Comparison of ENCODE assay signal across 7 mouse cellular contexts in genomic region chr9:102689406-102689939, GRCm38 (mm10). TPM values are rescaled to one million over a fixed set of nuclear protein-coding genes. Genes with fewer than 3 reads are reported as not detected.
A peak's percentile ranks its signal among the peaks of the same experiment; 100 is the strongest.
DNase-seq lines count a peak whose midpoint lies in the region; ATAC-seq and TF ChIP-seq lines count a peak whose summit lies in the region.

No protein-coding gene starts in this region.

- TF ChIP-seq POLR2A in ES-Bruce4 (IDR thresholded peaks at IDR 0.05; ENCODE audit: insufficient read depth, low read length): peak; percentile 23

- no peak for TF ChIP-seq CTCF in E14TG2a.4 (conservative IDR thresholded peaks at IDR 0.05; ENCODE audit: low read length)
- TF ChIP-seq CTCF in ES-Bruce4 (IDR thresholded peaks at IDR 0.05; ENCODE audit: low read depth, low read length): no peak

- 2% methylated on average over 13 of the region's 13 CpGs for WGBS in forebrain, embryonic 15.5 days
- 6% methylated on average over 13 of the region's 13 CpGs for WGBS in liver, embryonic 16.5 days (ENCODE audit: insufficient replicate concordance)
- 7% methylated on average over 13 of the region's 13 CpGs for WGBS in stomach, embryonic 15.5 days

- peak overlapping the region; percentile 30; the same call in 1 of the 2 replicates for H3K9ac ChIP-seq in ES-Bruce4 (ENCODE audit: low read depth, poor library complexity, severe bottlenecking)
- H3K9ac ChIP-seq in forebrain, embryonic 15.5 days (replicated peaks): peak overlapping the region; percentile 84
- H3K9ac ChIP-seq in liver, embryonic 16.5 days (ENCODE audit: low read depth, low read length): no peak overlapping the region
- 0 out of 2 replicates have a peak overlapping the region, but pooled peaks have one; percentile 20 for H3K9ac ChIP-seq in stomach, embryonic 15.5 days

- no peak for DNase-seq in gastrocnemius, postnatal 4 days (ENCODE audit: low spot score in 2 of 2)
- no peak for DNase-seq in adrenal gland, postnatal 14 days

- peak overlapping the region; percentile 41 for H3K27ac ChIP-seq in ES-Bruce4 (ENCODE audit: insufficient read depth, low read length)
- H3K27ac ChIP-seq in forebrain, embryonic 15.5 days (replicated peaks): peak overlapping the region; percentile 98
- no peak overlapping the region for H3K27ac ChIP-seq in liver, embryonic 16.5 days (ENCODE audit: low read length)
- peak overlapping the region; percentile 68 for H3K27ac ChIP-seq in stomach, embryonic 15.5 days

- no peak for TF ChIP-seq EP300 in ES-Bruce4 (IDR thresholded peaks at IDR 0.05; ENCODE audit: insufficient read depth, low read depth, low read length)

- H3K4me2 ChIP-seq in forebrain, embryonic 15.5 days (replicated peaks): peak overlapping the region; percentile 87
- H3K4me2 ChIP-seq in liver, embryonic 16.5 days (ENCODE audit: low read depth, low read length): peak overlapping the region; percentile 62
- H3K4me2 ChIP-seq in stomach, embryonic 15.5 days: peak overlapping the region; percentile 99

- H3K27me3 ChIP-seq in E14TG2a.4 (ENCODE audit: insufficient read depth, low read length) (no peaks in the 10 kb centered on the region), ES-Bruce4 (ENCODE audit: control insufficient read depth, insufficient read depth, low read length, poor library complexity, severe bottlenecking) (no peaks in the 10 kb centered on the region)
- H3K27me3 ChIP-seq in forebrain, embryonic 15.5 days: no peaks in the 10 kb centered on the region
- H3K27me3 ChIP-seq in liver, embryonic 16.5 days (ENCODE audit: control insufficient read depth, insufficient read depth, low read depth, low read length): peaks cover 27% of the 10 kb centered on the region
- H3K27me3 ChIP-seq in stomach, embryonic 15.5 days (replicated peaks): no peaks in the 10 kb centered on the region

- H3K9me3 ChIP-seq in E14TG2a.4 (ENCODE audit: low read length) (no peaks in the 10 kb centered on the region), ES-Bruce4 (replicated peaks; ENCODE audit: control insufficient read depth, insufficient read depth, low read length, poor library complexity, severe bottlenecking) (no peaks in the 10 kb centered on the region)
- no peaks in the 10 kb centered on the region for H3K9me3 ChIP-seq in forebrain, embryonic 15.5 days
- H3K9me3 ChIP-seq in liver, embryonic 16.5 days (replicated peaks; ENCODE audit: control insufficient read depth, low read length): no peaks in the 10 kb centered on the region
- H3K9me3 ChIP-seq in stomach, embryonic 15.5 days: no peaks in the 10 kb centered on the region

- H3K4me3 ChIP-seq in E14TG2a.4 (replicated peaks; ENCODE audit: low read length) (peak overlapping the region; percentile 81), ES-Bruce4 (ENCODE audit: low read depth, low read length) (peak overlapping the region; percentile 47)
- peak overlapping the region; percentile 67 for H3K4me3 ChIP-seq in forebrain, embryonic 15.5 days
- peak overlapping the region; percentile 47 for H3K4me3 ChIP-seq in liver, embryonic 16.5 days (ENCODE audit: low read depth, low read length)
- H3K4me3 ChIP-seq in stomach, embryonic 15.5 days (replicated peaks): peak overlapping the region; percentile 50

- H3K4me1 ChIP-seq in E14TG2a.4 (replicated peaks; ENCODE audit: low read depth, low read length): peaks cover 63% of the 10 kb centered on the region
- peaks cover 7% of the 10 kb centered on the region for H3K4me1 ChIP-seq in ES-Bruce4 (ENCODE audit: control insufficient read depth, insufficient read depth, low read length)
- peaks cover 52% of the 10 kb centered on the region for H3K4me1 ChIP-seq in forebrain, embryonic 15.5 days
- H3K4me1 ChIP-seq in liver, embryonic 16.5 days (ENCODE audit: control insufficient read depth, low read depth, low read length): no peaks in the 10 kb centered on the region; the same call in 1 of the 2 replicates
- H3K4me1 ChIP-seq in stomach, embryonic 15.5 days: peaks cover 24% of the 10 kb centered on the region

- peak; percentile 56 for ATAC-seq in forebrain, embryonic 15.5 days (replicated peaks)
- no peak for ATAC-seq in liver, embryonic 16.5 days (ENCODE audit: low read depth)
- no peak; the same call in 1 of the 2 replicates for ATAC-seq in stomach, embryonic 15.5 days (ENCODE audit: insufficient read depth, low FRiP score, low read depth)

- no peaks in the 10 kb centered on the region for H3K36me3 ChIP-seq in E14TG2a.4 (ENCODE audit: insufficient read depth, low read length)
- no peaks in the 10 kb centered on the region for H3K36me3 ChIP-seq in ES-Bruce4 (ENCODE audit: control insufficient read depth, insufficient read depth, low read length, poor library complexity, severe bottlenecking)
- H3K36me3 ChIP-seq in forebrain, embryonic 15.5 days: no peaks in the 10 kb centered on the region
- H3K36me3 ChIP-seq in liver, embryonic 16.5 days (ENCODE audit: control insufficient read depth, insufficient read depth): no peaks in the 10 kb centered on the region
- H3K36me3 ChIP-seq in stomach, embryonic 15.5 days: no peaks in the 10 kb centered on the region

RNA-seq across cellular contexts. Expression of gene Amotl2, which starts 27.0 kb away (rescaled TPM):
- 227 and 231 TPM in 2 replicates for polyA plus RNA-seq in ES-Bruce4 (2011; ENCODE audit: insufficient read depth, insufficient read length, low read depth, missing spikeins)
- polyA plus RNA-seq in forebrain, embryonic 15.5 days (2015; fragmentation: Nextera tagmentation; extraction: Ambion mirVana): 65.9 and 69.9 TPM in 2 replicates
- polyA plus RNA-seq in liver, embryonic 16.5 days (2015; fragmentation: Nextera tagmentation; extraction: Ambion mirVana): 5.0 and 5.4 TPM in 2 replicates
- 35.3 and 37.7 TPM in 2 replicates for polyA plus RNA-seq in stomach, embryonic 15.5 days (2015; fragmentation: Nextera tagmentation; extraction: Ambion mirVana)
- 10 to 100 TPM; 58.1 to 61.2 TPM for total RNA-seq in gastrocnemius, postnatal 4 days (2021)
- 160 and 219 TPM in 2 replicates for total RNA-seq in adrenal gland, postnatal 14 days (2021)
